Mouse (Mus musculus) layer of hippocampus, adult 18-20 months (tissue): ENCODE data around the gene Sbk1. TPM values are rescaled to one million over a fixed set of nuclear protein-coding genes. Genes with fewer than 3 reads are reported as not detected.

Experiments
- DNase-seq, 2 experiments: peaks; one replicate each; pipeline ENCODE4 v3.0.0; 2022; ENCODE audit warnings: low spot score in 2 of 2
- long read RNA-seq: library from polyadenylated mRNA; stranded (forward); transcript quantifications from one replicate; pipeline ENCODE4 v2.0.0, GENCODE M21; 2021
- total RNA-seq, 2 experiments: library from RNA; stranded (reverse); gene quantifications; 2 replicates each; pipeline ENCODE4 v1.2.3; 2021

The Sbk1 gene
- 10 to 100 TPM; 81.0 to 86.8 TPM for total RNA-seq
- long read RNA-seq, full-length matches to known transcripts, result 210 of 246 reads
- long read RNA-seq, partial matches to known transcripts, result 35 of 246 reads
- long read RNA-seq, other reads (novel, unspliced or antisense), result 1 of 246 reads

DNA sequence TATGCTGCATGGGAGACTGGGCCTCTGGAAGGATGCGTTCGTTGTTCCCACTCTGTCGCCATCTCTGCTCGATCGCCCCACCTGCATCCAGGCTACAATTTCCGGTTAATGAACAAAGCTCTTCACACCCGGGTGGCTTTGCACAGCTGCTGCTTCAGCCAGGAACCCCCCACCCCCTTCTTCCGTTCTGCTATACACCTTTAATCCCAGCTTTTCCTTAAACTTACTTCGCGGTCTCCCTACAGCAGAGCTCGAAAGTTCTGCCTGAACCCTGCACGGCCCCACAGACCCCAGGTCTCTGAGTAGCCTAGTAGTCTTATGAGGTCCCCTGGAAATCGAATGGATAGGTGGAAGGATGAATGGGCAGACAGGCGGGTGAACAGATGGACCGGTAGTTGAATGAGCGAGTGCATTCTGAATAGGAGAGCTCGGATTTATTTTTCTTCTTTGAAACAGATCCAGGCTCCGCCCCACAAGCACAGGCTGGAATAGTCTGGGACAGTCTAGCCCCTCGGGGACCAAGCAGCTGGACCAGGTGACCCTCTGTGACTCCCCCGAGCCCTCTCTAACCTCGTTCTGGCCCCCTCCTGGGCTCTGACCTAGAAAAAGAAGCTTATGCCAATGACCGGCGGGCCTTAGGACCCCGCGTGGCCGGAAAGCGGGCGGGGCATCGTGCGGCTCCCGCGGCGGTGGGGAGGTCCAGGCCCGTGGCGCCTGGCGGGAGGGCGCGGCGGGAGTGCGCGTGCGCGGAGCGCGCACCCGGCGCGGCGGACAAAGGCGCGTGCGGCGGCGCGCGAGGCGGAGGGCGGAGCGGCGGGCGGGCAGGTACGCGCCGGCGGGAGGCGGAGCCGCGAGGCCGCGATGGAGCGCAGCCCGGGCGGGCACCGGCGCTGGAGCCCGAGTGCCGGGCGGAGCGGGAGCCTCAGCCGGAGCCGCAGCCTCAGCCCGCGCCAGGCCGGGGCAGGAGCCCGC, at the start of gene Sbk1:
Sbk1 (plus strand) TSS at position 908 of the 972 bp plus-strand sequence.
- DNase-seq, result peak; percentile 92 to 93

DNA sequence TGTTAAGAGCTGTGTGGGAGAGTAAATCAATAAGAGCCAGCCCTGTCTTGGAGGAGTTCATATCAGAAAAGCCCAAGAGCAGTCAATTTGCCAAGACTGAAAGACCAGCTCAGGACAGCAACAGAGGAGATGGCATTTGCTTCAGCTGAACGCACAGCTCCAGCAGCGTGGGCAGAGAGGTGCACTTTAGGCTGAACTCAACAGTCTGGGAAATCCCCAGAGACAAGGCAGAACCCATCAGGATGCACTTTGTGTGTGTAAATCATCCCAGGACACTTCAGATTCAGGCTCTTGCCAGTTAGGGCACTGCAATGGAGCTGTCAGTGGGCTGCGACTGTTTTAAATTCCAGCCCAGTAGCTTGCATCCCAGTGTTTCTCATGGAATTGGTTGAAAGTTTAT, 49.7 kb upstream of the Sbk1 start:
- DNase-seq, result no peak

DNA sequence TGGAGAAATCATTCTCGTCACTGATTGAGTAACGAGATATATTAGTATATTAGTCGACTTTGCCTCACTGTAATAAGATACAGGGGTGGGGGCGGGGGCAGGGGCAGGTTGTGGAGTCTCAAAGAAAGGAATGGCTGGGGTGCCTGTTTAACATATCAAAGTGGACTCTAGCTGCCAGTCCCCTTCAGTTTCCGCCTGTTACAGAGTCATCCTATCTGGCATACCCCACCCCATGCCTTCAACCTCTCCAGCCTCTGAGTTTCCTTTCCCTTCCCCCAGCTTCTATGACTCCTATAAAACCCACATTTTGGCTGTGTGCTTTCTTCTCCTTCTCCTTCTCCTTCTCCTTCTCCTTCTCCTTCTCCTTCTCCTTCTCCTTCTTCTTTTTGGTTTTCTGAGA, 46.3 kb upstream of the Sbk1 start:
- DNase-seq, result no peak

DNA sequence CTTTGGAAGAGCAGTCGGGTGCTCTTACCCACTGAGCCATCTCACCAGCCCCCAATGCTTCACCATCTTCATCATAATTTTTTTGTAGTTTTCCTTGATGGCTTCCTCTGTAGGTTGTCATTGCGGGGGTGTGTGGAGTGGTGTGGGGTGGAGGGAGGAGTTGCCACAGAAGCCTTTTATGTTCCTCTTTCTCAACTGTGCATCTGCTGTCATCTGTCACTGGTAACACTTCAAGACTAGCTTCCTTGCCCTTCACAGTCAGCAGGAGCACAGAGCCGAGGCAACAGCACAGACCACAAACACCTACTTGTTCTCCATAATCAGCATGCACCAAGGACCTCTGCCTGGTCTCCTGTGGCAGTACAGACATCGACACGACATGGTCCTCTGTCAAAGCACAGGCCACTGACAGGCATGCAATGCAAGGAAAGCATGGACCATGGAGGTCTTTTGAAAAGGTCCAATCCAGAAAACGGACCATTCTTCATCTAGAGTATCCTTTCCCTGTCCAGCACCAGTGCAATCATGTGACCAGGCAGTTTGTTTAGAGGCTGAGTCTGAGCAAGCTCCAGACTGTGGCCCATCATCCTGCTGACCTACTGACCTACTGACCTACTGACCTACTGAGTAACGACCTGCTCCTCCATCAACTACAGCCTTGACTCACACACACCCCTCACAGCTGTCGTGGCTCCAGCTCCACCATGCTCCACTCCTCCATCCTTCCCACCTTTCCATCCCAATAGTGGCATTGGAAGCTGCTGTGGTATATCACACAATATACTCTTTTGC, 41.9 kb upstream of the Sbk1 start:
- no peak for DNase-seq

DNA sequence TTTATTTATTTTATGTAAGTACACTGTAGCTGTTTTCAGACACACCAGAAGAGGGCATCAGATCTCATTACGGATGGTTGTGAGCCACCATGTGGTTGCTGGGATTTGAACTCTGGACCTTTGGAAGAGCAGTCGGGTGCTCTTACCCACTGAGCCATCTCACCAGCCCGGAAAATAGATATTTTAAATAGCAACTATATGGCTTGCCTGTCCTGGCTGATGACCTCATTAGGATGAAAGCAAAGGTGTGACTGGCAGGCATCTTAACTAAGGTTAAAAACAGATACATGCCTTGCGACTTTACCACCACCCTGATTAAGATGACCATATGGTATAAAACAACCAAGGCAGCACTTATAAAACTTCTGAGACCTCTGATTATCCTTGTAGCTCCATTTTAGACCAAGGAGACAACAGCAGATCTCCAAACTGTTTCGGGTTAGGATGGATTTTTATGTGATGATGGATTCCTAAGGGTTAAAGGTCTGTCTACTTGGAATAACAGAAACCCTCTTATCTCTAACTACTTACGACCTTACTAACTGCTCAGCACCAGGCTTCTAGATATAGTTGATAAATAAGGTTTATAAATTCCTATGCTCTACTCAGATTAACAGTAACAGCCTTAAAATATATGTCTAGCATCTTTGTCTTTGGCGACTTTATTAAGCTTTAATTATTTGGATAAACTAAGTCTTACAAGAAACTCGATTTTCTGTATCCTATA, 39.9 kb upstream of the Sbk1 start:
- DNase-seq, result no peak

DNA sequence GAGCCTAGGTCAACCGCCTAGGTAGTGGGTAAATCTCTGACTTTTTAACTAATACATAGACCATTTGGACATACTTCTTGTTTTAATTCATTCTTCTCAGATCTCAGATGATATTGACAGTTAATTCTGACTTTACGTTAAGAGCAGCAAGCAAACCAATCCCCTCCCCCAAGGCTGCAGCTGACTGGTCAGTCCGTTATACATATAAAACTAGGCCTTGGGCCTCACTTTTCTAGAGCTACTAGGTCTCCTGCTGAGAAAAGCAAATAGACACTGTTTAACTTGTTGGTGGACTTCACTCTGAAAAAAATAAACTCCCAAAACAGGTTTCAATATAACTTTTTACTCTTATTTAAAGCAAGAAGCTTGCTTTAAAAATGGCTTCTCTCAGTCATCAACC, 37.8 kb upstream of the Sbk1 start:
- no peak for DNase-seq

DNA sequence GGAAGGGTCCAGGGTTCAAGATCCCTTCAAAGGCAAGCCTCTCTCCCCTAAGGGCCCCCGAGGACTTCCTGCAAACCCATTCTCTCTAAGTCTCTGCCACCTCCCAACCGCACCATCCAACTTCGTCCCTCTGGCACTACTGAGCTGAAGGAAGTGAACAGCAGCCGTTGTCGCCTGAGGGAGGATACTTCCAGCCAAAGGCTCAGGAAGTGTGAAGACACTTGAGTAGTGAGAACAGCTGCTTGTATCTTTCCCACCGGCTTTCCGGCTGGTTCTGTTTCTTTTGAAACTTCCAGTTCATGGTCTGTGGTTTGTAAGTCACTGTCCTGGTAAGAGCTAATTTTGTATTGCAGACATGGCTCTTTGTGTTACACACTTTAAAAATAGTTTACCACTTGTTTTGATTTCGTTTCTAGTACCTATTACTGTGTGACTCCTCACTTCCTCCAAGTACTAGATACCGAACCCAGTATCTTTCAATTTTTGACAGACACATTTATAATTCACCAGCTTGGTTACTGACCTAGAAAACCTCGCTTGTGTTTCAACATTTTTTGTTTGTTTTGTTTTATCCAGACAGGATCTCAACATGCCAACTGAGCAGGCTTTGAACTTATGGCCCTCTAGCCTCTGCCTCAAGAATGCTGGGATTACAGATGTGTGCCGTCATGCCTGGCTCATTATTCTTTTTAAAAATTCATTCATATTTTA, 36.2 kb upstream of the Sbk1 start:
- no peak for DNase-seq

DNA sequence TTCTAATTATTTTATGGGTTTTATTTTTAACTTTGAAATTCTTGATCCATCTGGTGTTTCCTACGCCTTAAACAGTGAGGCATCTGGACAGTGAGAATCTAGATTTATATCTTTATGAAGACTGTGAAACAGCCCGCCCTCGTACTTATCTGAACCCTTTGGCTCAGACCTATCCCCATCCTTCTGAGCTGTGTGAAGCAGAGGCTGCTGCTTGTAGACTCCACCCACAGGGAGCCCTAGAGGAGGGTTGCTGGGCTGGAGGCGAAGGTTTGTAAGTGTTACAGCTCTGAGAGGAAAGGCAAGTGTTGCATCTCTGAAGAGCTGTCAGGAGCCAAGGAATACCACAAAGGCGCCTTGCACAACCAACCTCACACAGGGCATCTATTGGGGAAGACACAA, 35.6 kb upstream of the Sbk1 start:
- peak; percentile 16 to 60 for DNase-seq

DNA sequence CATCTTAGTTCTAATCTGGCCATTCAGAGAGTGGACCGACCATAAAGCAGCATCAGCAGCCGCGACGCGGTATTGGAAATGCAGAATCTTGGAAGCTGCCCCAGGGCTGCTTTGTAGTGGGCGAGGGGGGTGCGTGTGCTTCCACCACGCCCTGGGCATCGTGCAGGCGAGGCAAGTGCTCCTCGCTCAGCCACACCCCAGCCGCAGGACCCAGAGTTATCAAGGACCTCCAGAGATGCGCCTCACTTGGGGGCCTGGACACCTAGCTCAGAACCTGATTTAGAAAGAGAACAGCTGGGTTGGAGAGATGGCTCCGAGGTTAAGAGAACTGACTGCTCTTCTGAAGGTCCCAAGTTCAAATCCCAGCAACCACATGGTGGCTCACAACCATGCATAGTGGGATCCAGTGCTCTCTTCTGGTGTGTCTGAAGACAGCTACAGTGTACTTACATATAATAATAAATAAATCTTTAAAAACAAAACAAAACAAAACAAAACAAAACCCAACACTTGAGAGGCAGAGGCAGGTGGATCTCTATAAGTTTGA, 31.5 kb upstream of the Sbk1 start:
- DNase-seq, result no peak

DNA sequence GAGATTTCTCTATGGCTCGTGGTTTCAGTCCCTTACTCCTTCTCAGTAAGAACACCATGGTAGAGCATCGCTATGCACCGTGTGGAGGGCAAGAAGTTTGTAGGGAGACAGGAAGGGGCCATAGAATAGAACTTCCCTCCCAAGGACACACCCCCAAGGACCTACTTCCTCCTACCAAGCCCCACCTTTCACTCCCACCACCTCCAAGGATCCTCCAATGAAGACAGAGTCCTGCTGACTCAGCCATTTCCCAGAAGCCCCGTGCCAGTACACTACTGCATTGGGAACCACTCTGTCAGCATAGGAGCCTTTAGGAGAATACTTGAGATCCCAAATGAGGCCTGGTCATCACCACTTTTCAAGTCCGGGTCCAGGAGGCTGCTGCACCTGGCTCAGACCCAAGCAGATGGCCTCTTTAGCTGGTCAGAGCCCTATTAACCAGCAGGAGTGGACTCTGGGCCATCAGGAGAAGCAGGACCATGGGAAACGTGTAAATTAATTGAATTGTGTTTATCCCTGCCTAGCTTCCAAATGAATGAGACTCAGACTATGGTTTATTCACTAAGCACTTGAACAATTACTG, 28.2 kb upstream of the Sbk1 start:
- no peak for DNase-seq

DNA sequence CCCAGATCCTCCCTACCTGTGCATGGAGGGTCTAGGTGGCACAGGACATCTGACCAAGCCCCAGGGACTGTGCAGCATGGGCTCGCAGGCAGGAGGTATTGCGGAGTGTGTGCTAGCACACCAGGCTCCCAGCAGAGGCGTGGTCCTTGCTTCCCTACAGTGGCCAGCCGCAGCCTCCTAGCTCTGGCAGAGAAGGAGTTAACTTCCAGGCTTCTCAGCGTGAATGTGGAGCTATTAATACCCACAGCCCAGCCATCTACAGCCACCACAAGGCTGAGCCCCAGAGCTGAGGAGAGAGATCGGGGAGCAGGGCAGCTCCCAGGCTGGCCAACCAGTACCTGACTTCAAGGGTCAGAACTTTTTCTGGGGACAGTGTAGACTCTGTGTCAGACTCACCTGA, 24.3 kb upstream of the Sbk1 start:
- no peak for DNase-seq

DNA sequence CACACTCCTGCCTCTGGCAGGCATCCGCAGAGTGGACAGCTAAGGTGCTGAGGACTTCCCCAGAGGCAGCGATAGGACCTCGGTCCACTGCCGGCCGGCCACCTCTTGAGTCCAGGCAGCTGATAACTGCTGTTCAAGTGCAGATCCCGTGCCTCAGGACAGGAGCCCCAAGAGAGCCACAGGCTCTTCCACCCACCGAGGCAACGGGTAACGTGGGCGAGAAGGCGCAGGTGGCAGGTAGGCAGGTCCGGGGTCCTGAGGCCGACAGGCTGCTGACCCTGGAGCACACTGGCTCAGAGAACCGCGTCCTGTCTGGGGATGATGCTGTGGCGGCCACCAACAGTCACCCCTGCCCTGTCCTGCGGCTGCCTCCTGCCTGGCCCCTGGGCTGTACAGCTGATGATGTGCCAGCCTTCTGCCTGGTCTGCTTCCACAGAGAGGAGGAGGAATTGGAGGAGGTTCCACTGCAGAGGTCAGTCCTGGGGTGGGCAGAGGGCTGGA, 23.7 kb upstream of the Sbk1 start:
- DNase-seq, result no peak

DNA sequence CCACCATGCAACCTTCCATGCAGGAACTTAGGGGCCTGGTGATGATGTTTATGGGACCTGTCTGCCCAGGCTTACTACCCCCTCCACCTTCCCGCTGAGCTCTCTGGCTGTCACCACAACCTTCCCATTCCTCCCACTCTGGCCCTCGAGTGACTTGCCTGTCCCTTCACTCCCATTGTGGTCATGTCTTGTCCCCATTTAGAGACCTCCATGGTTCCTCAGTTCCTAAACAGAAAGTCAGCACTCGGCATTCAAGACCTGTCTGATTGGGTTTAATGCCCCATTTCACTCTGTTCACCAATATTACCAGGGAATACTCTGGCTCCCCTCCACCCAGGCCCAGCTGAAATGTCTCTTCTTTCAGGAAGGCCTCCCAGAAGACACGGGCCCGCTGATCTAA, 23.3 kb upstream of the Sbk1 start:
- no peak for DNase-seq

DNA sequence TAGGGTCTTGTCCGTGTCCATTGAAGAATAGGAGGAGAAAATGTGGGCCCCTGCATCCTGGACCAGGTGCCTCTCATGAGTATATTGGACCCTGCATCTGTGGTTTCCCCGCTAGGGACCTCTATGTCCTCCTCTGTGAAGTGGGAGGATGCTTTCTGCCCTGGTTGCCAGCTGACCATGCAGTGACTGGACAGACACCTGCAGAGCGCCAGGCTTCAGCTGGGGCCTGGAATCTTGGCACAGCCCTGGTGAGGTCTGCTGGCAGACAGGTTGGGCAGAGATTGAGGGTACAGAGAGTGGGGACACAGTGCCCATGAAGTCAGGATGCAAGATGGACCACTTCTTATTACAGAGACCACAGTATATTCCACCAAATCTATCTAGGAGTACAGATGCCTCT, 22.4 kb upstream of the Sbk1 start:
- DNase-seq, result no peak

DNA sequence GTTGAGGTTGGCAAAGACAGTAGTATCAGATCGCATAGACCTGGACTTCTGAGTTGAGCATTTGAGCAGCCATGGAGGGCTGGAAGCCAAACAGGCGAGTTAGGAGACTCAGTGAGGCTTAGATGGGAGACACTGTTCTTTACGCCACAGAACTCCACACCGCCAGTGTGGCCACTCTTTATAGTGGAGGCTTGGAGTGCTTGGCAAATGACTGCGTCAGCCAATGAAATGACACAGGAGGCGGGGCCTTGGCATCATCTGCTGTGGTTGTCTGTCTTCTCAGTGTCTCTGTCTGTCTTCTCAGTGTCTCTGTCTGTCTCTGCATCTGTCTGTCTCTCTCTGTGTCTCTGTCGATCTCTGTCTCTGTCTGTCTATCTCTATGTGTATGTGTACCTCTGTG, 21.9 kb upstream of the Sbk1 start:
- DNase-seq, result no peak

DNA sequence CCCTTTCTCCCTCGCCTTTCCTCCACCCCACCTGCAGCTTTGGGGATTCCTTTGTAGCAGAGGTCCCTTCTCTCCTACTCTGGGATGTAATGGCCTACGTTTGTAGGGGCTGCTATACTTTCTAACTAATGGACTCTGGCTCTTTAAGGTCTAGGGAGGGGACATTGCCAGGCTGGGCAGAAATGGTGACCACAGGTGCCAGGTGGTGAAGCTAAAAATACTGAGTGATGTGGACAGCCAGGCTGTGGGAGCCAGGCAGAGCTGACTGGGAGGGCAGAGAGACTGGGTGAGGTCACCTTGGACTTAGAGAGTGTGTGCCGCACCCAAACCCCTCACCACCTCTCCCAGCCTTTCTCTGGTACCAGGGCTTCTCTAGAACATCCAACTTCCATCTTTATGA, 20.7 kb upstream of the Sbk1 start:
- DNase-seq, result no peak

DNA sequence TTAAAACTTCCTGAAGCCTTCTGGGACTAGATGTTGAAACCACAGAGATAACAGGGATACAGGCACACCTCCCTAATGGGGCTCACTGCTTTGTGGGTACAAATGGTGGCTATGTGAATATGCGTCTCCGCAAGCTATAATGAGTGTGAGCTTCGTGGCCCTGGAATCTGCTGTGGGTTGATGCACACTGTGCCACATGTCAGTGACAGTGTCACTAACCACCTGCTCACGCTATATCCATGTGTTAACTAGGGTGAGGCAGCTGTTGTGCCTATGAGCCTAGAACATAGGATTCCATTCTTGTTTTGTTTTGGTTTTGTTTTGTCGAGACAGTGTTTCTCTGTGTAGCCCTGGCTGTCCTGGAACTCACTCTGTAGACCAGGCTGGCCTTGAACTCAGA, 20.2 kb upstream of the Sbk1 start:
- DNase-seq, result no peak

DNA sequence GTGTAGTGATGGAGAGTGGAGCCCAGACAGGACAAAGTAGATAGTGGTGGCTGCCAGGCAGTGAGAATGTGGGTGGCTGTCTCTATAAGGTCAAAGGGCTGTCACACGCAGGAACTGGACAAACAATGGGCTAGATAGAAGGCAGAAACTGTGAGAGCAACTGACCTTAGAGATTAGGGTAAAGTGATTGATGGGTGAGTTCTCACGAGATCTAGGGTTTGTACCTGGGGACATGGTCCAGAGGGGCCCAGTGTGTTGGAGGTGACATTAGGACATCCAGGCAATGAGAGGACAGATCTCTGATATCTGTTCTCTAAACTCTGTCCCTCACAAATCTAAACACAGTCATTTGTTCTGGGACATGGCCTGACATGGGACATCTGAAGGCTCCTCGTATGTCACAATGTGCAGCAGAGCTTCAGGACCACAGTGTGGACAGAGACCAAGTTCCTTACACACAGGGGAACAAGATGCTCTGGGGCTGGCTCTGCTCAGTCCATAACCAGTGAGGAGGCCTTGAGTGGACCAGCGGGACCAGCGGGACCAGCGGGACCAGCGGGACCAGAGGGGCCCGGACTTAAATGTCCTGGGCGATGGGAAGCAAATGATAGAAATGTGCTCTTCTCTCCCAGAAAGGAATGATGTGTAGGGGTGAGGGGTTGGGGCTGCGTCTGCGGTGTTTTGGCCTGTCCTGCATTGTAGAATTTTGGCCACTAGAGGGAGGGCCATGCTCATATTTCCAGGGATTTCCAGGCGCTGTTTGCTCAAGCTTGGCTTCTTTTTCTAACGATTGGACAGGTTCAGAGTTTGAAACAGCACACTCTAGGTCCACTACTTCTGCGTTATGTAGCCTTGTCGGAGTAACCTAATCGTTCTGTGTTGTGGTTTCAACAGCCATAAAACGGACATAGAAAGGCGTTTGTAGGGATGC, 11.9 kb upstream of the Sbk1 start:
- DNase-seq, result peak in 1 of 2 experiments; percentile 89

DNA sequence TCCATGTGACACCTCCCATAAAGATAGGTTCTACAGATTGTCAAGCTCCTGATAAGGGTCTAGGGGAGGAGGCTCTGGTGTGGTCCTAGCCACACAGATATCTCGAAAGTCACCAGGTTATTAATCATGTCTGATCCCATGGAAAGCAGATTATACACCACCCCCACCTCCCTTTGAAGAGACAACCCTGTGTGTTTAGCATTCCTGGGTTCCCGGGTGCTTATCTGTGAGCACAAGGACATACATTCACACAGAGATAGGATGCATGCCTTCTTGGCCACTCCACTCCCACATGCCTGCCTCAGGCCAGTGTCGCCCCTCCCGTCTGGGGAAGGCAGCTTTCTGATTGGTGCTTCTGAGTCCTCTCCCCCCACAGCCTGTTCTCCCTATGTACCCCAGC, 10.6 kb upstream of the Sbk1 start:
- no peak for DNase-seq
